Mouse (Mus musculus) liver, adult 2 months (tissue): ENCODE data around the gene Kcnq1.

Experiments
- CTCF ChIP-seq: fragments of 200-500 bp; IDR thresholded peaks from 2 replicates; pipeline ENCODE4 v1.5.1; 2011; ENCODE audit warnings: low read depth, low read length, control low read depth
- POLR2A ChIP-seq: fragments of 200-500 bp; IDR thresholded peaks from 2 replicates; pipeline ENCODE4 v1.6.1; 2011; ENCODE audit warnings: low read length, control low read depth; ENCODE audit not compliant: insufficient read depth; ENCODE audit errors: extremely low read depth

DNA sequence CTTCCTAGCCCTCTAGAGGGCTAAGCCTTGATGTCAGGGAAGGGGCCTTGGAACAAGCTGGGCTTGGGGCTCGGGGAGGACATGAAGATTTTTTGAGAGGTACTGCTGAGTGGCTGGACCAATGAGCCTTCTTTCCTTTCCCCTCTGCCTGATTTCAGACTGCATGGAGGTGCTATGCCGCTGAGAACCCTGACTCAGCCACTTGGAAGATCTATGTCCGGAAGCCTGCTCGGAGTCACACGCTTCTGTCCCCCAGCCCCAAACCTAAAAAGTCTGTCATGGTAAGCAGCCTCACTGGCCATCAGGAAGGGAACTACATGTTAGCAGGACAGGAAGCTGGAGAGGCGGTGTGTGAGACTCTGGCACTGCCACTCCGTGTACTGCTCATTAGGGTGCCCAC, 87.9 kb downstream of the Kcnq1 start:
- no peak for TF ChIP-seq CTCF
- TF ChIP-seq POLR2A: no peak
